Mouse (Mus musculus): ENCODE results near the gene Isy1.

- TF ChIP-seq POLR2A (IDR thresholded peaks at IDR 0.05; ENCODE audit: extremely low read depth, insufficient read depth, low read length) (no peak), CTCF (IDR thresholded peaks at IDR 0.05; ENCODE audit: low read depth, low read length) (no peak)
Measured at GRCm38 (mm10) chr6:87857071-87857470, 18.5 kb upstream of the Isy1 start.

Data from liver, adult 2 months (tissue).